Mouse (Mus musculus): ENCODE data around the gene Ghrh.

GRCm38 (mm10) chr2:157395371-157395770 is 48.1 kb upstream of the Ghrh start:
- no peak for TF ChIP-seq CTCF (IDR thresholded peaks at IDR 0.05; ENCODE audit: extremely low read depth, insufficient read depth, insufficient read length, insufficient replicate concordance)
- no peak for TF ChIP-seq POLR2A (IDR thresholded peaks at IDR 0.05; ENCODE audit: low read depth, low read length)

Data from spleen, adult 2 months (tissue).